Mouse (Mus musculus) c-Kit-negative CD71-positive TER-119-positive erythroid progenitor cells, embryonic 14.5 days (primary cell): Measurements from ENCODE around the gene Plcd4.
"Not testable (repeated sequence)": the region's sequence is repeated elsewhere in the genome, so short reads cannot be mapped to it uniquely, and the experiment has no call there.

Experiments
- DNase-seq: peaks from one replicate; pipeline ENCODE4 v3.0.0-alpha.2; 2013; ENCODE audit warnings: low read depth, low spot score

The Plcd4 gene

DNA sequence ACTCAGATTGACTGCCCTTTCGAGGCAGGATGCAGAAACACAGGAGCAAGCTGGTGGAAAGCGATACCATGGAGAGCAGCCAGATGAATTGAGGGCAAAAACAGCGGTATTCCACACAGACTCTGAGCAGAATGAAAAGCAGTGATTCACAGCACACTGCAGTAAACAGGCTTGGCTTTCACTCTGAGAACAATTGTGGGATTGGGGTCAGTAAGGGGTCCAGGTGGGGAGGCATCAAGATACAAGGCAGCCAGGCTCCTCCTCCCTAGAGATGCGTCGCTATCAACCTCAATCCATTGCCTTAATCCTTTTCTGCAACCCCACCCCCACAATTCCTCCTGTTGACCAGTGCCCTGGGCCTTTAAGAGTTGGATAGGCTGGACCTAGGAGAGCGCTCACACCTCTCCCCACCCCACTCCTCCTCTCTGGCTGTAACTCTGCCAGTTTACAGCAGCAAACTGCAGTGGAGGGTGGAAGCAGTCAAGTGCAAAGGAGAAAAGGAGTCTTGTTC, at the start of gene Plcd4:
TSS of gene Plcd4 (plus strand) at position 438 of the 511 bp plus-strand sequence.
- DNase-seq = no peak

DNA sequence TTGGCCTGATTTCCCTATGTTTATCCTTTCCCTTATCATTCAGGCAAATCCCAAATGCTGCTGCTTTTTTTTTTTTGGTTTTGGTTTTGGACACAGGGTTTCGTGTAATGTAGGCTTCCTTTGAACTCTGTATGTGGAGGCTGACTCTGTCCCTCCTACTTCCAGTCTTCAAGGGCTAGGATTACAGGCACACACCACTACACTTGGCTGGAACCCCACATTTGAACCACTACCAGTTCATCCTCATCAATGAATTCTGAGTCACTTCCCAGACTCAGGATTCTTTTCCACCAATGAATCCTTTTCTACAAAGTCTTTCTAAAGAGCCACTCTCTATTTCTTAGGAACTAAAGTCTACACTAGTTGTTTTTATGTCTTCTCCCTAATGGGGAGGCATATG, 41.6 kb upstream of the Plcd4 start:
- DNase-seq = no peak

DNA sequence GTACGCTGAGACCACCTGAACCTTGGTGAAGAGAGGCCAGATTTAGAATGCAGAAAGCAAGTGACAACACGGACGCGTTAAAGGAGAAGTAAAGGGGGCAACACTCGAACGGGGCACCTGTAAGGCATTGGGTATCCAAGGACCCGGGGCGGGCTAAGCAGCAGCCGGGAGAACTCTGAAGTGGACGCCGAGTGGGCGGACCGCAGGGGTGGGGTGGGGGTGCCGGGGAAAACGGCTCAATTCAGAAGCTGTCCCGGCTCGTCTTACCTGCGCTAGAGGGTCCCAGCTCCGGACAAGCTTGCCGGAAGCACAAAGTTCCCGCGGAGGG, 37.3 kb upstream of the Plcd4 start:
- no peak for DNase-seq

DNA sequence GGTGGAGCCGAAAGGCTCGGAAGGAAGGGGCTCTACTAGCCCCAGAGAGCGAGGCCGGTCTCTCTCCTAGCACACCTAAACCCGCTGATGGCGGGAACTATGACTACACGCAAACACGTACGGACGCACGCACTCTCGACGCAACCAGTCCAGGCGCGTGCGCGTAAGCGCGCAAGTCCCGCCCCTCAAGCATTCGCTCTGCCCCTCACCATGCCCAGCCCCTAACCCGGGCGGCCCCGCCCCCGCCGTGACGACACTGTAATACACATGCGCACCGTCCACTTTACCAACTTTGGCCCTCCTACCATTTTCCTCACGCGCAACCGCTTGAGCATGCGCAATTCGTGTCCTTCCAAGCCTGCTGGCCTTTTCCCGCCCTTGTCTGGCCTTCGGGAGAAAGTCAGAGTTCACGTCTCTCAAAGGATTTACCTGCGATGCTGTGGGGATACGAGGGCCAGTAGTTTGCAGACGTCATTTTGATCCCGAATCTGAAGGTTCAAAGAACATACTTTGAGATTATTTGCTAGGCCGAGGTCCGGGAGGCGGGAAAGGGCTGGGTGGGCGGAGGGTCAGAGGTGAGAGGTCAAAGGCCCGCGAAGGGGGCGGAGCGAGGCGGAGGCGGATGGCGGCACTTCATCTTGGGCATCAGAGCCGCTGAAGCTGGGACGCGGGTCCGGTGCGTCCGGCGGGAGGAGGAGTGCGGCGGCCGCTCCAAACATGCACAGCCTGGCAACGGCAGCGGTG, 36.8 kb upstream of the Plcd4 start, which contains the start of gene Cnot9:
TSS of gene Cnot9 (plus strand) at position 338 of the 744 bp plus-strand sequence.
- peak; percentile 99 for DNase-seq

DNA sequence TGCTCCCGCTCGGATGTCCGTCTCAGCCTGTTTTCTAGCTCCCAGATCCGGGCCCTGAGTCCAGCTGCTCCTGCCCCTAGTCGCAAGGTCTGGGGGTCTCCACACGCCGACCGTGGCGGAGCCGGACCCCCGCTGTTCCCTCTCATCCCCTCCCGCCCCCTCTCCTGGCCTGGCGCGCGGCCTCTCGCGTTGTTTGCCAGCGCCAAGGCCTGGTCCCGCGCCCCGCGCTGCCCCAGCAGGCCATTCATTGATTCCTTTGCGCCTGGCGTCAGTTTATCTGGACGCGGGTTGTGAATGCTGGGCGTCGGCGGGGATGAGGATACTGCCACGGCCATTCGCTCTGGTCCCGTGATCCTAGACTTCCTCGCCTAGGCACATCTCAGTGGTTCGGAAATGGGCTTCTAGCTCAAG, 36.2 kb upstream of the Plcd4 start:
- peak; percentile 64 for DNase-seq

DNA sequence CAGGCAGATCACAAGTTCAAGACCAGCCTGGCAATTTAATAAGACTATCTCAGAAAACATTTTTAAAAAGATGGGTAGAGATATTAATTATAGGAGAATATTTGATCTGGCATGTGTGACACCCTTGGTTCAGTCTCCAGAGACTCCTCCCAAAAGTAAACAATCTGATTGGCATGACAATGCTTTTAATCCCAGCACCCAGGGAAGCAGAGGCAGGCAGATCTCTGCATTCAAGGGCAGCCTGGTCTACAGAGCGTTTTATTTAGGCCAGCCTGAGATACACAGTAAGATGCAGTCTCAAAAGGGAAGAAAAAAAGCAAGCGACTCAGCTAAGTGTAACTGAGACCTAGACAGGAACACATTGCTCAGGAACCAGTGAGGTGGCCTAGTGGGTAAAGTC, 34.9 kb upstream of the Plcd4 start:
- DNase-seq = no peak

DNA sequence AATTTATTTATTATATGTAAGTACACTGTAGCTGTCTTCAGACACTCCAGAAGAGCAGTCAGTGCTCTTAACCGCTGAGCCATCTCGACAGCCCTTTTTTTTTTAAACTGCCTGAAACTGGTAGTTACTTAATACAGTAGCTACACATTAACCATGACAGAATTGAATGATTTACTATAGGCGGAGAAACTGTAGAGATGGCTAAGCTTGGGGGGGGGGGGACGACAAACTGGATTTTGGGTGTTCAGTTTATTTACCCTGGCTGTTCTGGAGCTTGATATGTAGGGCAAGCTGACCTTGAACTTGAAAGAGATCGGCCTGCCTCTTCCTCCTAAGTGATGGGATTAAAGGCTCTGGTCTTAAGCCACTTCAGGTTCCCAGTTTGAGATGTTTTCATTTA, 31.4 kb upstream of the Plcd4 start:
- DNase-seq = no peak

DNA sequence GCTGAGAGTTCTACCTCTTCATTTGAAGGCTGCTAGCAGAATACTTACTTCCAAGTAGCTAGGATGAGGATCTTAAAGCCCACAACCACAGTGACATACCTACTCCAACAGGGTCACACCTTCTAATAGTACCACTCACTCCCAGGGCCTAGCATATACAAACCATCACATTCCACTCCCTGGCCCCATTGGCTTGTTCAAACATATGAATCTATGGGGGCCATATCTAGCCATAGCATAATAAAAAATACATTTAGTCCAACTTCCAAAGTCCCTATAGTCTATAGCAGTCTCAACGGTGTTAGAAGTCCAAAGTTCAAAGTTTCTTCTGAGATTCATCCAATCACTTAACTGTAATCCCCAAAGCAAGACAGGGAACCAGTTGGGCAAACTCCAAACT, 29.7 kb upstream of the Plcd4 start:
- not testable (repeated sequence) for DNase-seq

DNA sequence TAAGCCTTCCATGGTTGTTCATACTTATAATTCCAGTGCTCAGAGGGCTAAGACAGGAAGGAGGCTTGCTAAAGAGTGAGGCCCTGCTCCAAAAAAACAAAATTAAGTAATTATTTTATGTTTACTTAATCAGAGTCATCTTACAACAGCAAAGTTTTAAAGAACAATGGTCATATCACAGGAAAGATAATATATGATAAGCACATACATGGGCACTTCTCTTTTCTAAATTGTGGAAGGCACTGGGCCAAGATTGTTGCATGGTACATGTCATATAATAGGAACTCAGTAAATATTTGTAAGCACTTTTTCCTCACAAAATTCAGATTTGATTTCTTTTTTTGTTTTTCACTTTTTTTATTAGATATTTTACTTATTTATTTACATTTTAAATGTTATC, 22.8 kb upstream of the Plcd4 start:
- no peak for DNase-seq

DNA sequence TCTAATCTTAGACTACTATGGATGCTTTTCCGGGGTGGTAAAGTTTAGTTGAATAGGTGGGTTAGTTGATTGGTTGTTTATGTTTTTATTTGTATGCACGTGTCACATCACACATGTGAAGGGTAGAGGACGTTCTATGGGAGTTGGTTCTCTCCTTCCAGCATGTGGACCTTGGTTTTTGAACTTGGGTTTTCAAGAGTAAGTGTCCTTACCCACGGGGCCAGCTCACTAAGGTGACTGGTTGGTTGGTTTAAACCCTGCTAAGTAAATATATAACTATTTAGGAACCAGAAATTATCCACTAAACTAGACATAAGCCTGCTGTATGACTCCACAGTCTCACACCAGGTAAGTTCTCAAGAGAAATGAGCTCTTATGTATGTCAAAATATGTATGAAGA, 17.9 kb upstream of the Plcd4 start:
- no peak for DNase-seq

DNA sequence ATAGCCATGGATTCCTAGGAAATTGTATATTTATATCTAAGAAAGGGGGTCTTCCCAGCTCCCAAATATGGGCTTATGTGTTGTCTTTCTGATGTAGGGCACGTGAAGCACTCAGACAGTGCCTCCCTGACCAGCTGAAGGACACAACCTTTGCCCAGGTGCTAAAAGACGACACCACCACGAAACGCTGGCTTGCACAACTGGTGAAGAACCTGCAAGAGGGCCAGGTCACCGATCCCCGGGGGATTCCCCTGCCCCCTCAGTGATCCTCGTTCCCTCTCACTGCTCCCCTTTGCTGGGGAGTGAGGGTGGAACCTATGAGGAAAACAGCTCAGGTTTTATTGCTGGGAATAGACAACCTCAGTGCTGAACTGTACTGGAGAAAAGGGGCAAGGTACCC, 14.1 kb upstream of the Plcd4 start:
- no peak for DNase-seq

DNA sequence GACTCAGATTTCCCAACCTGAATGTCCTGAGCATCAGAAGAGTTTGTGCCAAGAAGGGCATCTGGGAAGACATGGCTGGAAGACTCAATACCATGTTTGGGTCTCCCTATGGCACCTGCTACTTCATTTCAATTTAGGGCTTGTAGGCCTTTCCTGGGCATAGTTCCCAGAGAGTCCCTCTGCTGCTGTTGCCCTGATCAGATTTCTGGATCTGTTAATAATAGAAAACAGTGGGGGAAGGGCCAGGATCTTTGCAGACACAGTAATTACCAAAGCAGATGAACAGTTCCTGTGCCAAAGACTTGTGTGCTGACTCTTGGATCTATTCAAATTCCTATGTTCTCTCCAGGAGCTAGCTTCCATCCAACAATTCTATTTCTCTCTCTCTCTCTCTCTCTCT, 4.0 kb upstream of the Plcd4 start:
- no peak for DNase-seq

DNA sequence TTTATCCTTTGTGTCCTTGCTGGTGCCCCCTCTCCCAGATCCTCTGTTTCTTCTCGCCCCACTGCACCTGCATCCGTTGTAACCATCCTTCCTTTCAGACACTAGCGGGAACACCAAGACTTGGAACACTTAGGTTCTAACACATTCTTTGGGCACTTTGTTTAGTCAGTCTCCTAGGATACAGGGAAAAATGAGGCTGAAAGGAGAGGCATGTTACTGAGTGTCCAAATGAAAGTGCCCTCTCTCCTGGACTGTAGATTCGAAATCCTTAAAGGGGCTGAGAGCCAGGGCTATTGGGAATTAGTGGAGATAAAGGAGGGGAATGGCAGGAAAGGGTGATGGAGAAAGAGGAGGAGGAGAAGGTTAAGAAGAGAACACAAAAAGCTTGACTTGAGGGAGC, 1.5 kb downstream of the Plcd4 start, which contains the start of gene Usp37:
TSS of gene Usp37 (minus strand) at position 101 of the 400 bp plus-strand sequence.
- no peak for DNase-seq

DNA sequence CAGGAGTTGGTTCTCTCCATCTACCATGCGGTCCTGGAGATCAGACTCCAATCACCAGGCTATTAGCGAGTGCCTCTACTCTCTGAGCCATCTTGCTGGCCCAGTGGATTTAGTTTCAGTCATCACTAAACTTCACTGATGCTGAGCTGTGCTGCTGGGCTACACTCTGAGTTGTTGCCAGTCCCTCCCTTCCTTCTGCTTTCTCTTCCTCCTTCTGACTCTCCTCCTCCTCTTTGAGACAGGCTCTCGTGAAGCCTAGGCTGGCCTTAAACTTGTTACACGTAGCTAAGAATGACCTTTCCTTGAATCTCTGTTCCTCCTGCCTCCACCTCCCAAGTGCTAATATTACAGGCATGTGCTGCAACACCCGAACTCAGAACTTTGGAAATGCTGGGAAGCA, 16.4 kb downstream of the Plcd4 start:
- no peak for DNase-seq

DNA sequence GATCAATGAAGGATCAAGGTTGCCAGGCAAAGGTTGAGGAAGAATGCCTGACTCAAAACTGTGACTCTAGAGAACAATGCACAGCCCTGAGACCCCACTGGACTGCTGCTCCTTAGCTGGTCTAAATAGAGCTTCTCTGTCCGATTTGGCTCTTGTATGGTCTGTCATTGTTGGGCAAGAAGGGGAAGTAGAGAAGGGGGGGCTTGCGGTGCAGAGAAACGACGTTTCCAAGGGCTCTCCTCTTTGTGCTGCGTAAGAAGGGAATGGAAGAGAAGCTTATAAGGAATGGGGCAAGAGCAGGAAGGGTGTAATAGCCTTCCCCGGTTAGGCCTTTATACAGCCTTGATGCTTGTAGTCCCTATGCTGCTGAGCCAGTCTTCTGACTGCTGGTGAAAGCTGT, 23.1 kb downstream of the Plcd4 start:
- no peak for DNase-seq

DNA sequence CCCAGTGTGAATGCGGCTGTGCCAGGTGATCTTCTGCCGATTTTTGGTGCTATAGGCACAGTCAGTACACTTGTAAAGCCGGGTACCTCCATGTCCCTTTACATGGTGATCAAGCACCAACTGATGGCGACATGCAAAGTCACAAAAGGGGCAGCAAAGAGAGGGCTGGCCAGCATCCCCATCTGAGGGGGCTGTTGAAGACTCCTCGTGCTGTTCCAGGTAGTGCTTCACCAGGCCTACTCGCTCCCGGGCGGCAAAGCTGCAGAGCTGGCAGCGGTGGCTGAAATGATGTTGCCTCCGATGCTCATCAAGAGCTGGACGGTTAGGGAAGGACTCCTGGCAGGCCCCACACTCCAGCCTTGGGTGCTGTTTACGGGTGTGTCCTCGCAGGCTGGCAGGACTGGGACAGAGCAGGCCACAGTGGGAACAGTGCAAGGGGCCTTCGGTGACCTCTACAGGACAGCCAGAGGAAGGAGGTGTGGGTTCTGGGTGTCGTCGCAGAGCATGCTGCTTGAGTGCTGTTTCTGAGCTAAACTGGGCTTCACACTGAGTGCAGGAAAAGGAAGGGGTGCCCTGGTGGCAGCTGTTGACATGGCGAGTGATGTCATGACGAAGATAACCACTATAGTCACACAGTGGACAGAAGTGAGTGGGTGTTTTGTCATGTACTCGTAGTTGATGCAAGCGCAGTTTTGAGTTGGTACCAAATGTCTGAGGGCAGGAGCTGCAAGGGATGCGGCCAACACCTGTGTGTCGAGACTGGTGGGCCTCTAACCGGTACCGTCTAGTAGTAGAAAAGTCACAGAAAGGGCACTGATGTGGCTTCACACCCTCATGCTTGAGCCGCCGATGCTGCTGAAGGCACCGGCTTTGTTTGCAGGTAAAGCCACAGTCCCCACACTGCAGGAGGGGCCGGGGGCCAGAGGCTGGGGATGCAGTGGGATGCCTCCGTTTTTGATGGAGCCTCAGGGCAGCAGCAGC, 27.3 kb downstream of the Plcd4 start:
- DNase-seq = no peak

DNA sequence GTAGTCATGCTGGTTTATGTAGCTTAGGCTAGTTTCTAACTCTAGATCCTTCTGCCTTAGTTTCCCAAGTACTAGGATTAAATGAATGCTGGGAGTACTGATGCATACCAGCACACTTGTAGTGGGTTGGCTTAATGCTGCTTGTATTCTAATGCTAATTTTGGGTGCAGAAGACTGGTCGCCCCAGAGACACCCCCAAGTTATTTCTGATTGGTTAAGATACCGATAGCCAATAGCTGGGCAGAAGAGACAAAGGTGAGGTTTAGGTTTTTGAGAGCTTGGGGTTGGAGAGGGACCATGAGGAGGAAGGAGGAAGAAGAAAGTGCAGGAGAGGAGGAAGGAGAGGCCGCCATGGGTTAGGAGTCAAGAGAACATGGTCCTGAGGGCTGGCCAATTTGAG, 39.9 kb downstream of the Plcd4 start:
- DNase-seq = no peak

DNA sequence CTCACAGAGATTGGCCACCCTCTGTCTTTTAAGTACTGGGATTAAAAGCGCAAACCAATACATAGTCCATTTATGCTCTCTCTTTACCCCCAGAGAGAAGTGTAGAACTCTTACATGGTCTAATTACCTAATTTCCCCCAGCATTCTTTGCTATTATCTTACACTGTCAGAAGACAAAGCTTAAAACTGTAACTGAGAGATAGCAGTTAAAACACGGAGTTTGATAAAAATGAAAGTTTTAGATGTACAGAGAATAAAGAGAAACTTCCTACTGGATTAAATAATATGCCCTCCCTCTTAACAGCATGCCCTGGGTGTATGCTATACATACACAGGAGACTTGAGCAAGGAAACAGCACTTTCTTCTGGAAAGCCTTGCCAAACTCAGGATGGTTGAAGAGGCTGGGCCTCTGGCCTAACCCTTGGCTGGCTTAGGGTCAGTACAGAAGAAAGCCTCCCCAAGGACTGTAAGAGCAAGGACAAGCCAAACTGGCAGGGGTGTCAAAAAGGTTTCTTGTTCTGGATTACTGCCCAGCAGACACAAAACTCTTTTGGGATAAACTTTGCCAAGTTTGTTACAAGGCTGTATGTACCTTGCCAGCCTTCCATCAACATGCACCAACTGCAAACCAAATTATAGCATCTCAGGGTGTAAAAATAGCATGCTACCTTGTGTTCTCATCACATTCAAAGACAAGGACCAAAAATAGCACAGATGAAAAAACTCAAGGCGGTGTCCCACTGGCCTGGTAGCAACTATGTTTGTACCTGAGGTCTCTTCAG, 42.1 kb downstream of the Plcd4 start:
- DNase-seq = no peak

DNA sequence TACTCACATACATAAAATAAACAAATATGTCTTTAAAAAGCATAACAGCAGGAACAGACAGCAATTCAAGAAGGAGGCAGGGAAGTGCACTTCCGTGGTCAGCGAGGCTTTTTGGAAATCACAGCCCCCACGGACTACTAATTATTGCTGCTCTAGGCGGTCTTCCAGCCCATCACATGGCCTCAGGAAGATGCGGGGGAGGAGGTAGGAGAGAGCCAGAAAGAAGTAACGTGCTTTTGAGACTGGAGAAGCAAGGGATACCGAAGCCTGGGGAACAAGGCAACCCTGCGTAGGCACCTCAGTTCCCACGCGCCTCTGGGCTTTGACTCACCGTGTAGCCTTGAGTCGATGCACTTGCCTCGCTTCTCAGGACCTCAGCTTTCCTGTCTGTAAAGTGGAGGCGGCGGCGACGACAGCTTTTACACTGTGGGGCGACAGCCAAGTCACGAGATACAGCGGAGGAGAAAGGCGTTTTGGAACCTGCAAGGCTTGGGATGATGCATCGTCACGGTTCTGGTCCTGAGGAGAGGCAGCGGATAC, 44.6 kb downstream of the Plcd4 start:
- peak; percentile 69 for DNase-seq

DNA sequence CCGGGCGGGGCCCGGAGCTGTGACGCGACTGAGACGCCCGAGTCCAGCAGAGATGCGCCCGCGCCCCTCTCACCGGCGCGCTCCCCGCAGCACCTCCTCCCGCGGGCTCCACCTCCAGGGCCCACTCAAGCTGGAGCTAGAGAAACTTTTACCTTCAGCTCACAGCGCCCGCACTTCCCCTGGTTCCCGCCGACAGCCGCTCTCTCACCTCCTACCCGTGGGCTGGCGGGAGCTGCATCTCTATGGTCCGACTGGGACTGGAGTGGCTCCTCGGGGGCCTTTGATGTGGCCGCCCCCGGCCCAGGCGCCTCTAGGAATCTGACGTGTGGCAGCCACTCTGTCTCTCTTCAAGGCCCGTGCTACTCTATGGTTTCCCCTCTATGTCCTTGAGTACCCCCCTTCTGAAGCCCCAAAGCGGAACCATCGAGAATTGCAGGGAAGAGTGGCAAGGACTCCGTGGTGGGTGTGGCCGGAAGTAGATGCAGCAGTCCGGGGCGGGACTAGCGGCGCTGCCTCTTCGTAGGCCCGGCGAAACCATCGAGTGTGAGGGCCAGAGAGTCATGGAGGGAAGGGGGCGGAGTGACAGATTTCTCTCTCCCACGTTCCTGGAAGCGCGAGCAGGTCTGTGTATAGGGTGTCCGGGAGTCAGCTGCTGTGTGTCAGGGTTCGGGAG, 45.2 kb downstream of the Plcd4 start, which contains the start of the genes Zfp142 and Bcs1l:
TSS of gene Zfp142 (minus strand) at position 474 of the 673 bp plus-strand sequence.
TSS of gene Bcs1l (plus strand) at position 517 of the 673 bp plus-strand sequence.
- peak; percentile 94 for DNase-seq

DNA sequence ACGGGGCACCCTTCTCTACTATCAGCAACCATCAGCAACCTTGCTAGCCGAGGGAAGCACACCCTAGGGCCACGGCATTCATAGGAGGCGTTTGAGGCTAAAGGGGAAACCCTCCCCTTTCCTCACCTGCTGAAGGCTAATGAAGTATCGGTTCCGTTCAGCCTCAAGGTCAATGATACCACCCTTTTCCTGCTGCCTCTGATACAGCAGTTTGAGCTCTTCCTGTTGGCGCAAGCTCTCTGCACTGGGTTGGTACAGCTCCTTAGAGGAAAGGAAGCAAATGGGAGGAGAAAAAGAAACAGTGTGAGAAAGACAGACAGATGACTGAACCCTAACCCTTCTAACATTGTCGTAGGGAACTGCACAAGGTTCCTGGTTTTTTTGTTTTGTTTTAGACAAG, 51.7 kb downstream of the Plcd4 start:
- no peak for DNase-seq
